Mouse (Mus musculus): Measurements from ENCODE around the gene Hat1. TPM values are rescaled to one million over a fixed set of nuclear protein-coding genes. Genes with fewer than 3 reads are reported as not detected.

Hat1 gene
- polyA plus RNA-seq, 1 experiment from 2014 or later, result 34.8 TPM

- H3K27ac ChIP-seq (ENCODE audit: low read length), result no peak overlapping the region
- H3K4me2 ChIP-seq (replicated peaks; ENCODE audit: low read depth, low read length), result no peak overlapping the region
- TF ChIP-seq CTCF (IDR thresholded peaks at IDR 0.05), result no peak
- no peak overlapping the region for H3K4me3 ChIP-seq (ENCODE audit: low read depth, low read length)
- no peak overlapping the region for H3K9ac ChIP-seq (replicated peaks; ENCODE audit: low read depth)
- H3K4me1 ChIP-seq (ENCODE audit: insufficient read depth, low read depth, low read length), result no peaks in the 10 kb centered on the region
- no peaks in the 10 kb centered on the region for H3K36me3 ChIP-seq (ENCODE audit: insufficient read depth, low read length)
- no peak for ATAC-seq
- no peaks in the 10 kb centered on the region for H3K9me3 ChIP-seq (ENCODE audit: low read length)
- WGBS, result 83% methylated on average over 7 of the region's 7 CpGs
- no peak for DNase-seq (ENCODE audit: low spot score)
- H3K27me3 ChIP-seq (replicated peaks; ENCODE audit: insufficient read depth, low read length), result no peaks in the 10 kb centered on the region
Measured at GRCm38 (mm10) chr2:71350181-71350580, 38.6 kb upstream of the Hat1 start.

GRCm38 (mm10) chr2:71350904-71351726 is 37.6 kb upstream of the Hat1 start:
- DNase-seq (ENCODE audit: low spot score) (peak; percentile 54), ATAC-seq (no peak)
- Histone ChIP-seq H3K27ac (ENCODE audit: low read length) (no peak overlapping the region), H3K4me2 (replicated peaks; ENCODE audit: low read depth, low read length) (no peak overlapping the region), H3K9me3 (ENCODE audit: low read length) (no peaks in the 10 kb centered on the region), H3K9ac (replicated peaks; ENCODE audit: low read depth) (no peak overlapping the region), H3K27me3 (replicated peaks; ENCODE audit: insufficient read depth, low read length) (no peaks in the 10 kb centered on the region), H3K4me1 (ENCODE audit: insufficient read depth, low read depth, low read length) (no peaks in the 10 kb centered on the region), H3K36me3 (ENCODE audit: insufficient read depth, low read length) (no peaks in the 10 kb centered on the region), H3K4me3 (ENCODE audit: low read depth, low read length) (no peak overlapping the region)
- WGBS, result 66% methylated on average over 11 of the region's 11 CpGs
- TF ChIP-seq EP300 (IDR thresholded peaks at IDR 0.05), result no peak
- no peak for TF ChIP-seq CTCF (IDR thresholded peaks at IDR 0.05)

GRCm38 (mm10) chr2:71351727-71351987 is 37.1 kb upstream of the Hat1 start:
- no peaks in the 10 kb centered on the region for H3K27me3 ChIP-seq (replicated peaks; ENCODE audit: insufficient read depth, low read length)
- DNase-seq (ENCODE audit: low spot score), result no peak
- TF ChIP-seq EP300 (IDR thresholded peaks at IDR 0.05), result no peak
- TF ChIP-seq CTCF (IDR thresholded peaks at IDR 0.05), result no peak

GRCm38 (mm10) chr2:71353306-71354054 is 35.3 kb upstream of the Hat1 start:
- Histone ChIP-seq H3K27me3 (replicated peaks; ENCODE audit: insufficient read depth, low read length) (no peaks in the 10 kb centered on the region), H3K9me3 (ENCODE audit: low read length) (no peaks in the 10 kb centered on the region), H3K36me3 (ENCODE audit: insufficient read depth, low read length) (no peaks in the 10 kb centered on the region), H3K4me2 (replicated peaks; ENCODE audit: low read depth, low read length) (no peak overlapping the region), H3K27ac (ENCODE audit: low read length) (peak overlapping the region; percentile 9; the same call in 1 of the 2 replicates), H3K4me1 (ENCODE audit: insufficient read depth, low read depth, low read length) (no peaks in the 10 kb centered on the region), H3K4me3 (ENCODE audit: low read depth, low read length) (no peak overlapping the region), H3K9ac (replicated peaks; ENCODE audit: low read depth) (no peak overlapping the region)
- 55% methylated on average over 10 of the region's 10 CpGs for WGBS
- no peak for TF ChIP-seq CTCF (IDR thresholded peaks at IDR 0.05)
- no peak for TF ChIP-seq EP300 (IDR thresholded peaks at IDR 0.05)
- DNase-seq (ENCODE audit: low spot score) (no peak), ATAC-seq (no peak)

More at GRCm38 (mm10) chr2:71351727-71351987, 37.1 kb upstream of the Hat1 start:
- H3K9ac ChIP-seq (replicated peaks; ENCODE audit: low read depth), result no peak overlapping the region
- no peak overlapping the region for H3K4me3 ChIP-seq (ENCODE audit: low read depth, low read length)
- no peaks in the 10 kb centered on the region for H3K36me3 ChIP-seq (ENCODE audit: insufficient read depth, low read length)
- no peak overlapping the region for H3K4me2 ChIP-seq (replicated peaks; ENCODE audit: low read depth, low read length)
- WGBS, result 70% methylated on average over 3 of the region's 3 CpGs
- ATAC-seq, result no peak
- H3K27ac ChIP-seq (ENCODE audit: low read length), result no peak overlapping the region
- H3K4me1 ChIP-seq (ENCODE audit: insufficient read depth, low read depth, low read length), result no peaks in the 10 kb centered on the region
- H3K9me3 ChIP-seq (ENCODE audit: low read length), result no peaks in the 10 kb centered on the region

- H3K9me3 ChIP-seq (ENCODE audit: low read length), result no peaks in the 10 kb centered on the region
- DNase-seq (ENCODE audit: low spot score) (peak; percentile 17), ATAC-seq (peak; percentile 41)
- H3K9ac ChIP-seq (replicated peaks; ENCODE audit: low read depth), result no peak overlapping the region
- WGBS, result 61% methylated on average over 5 of the region's 5 CpGs
- H3K27me3 ChIP-seq (replicated peaks; ENCODE audit: insufficient read depth, low read length), result no peaks in the 10 kb centered on the region
- H3K36me3 ChIP-seq (ENCODE audit: insufficient read depth, low read length), result no peaks in the 10 kb centered on the region
- H3K4me2 ChIP-seq (replicated peaks; ENCODE audit: low read depth, low read length), result no peak overlapping the region
- peak overlapping the region; percentile 9; the same call in 1 of the 2 replicates for H3K27ac ChIP-seq (ENCODE audit: low read length)
- TF ChIP-seq CTCF (IDR thresholded peaks at IDR 0.05), result no peak
- 0 out of 2 replicates have a peak, but pooled peaks have one; percentile 10 for TF ChIP-seq EP300 (IDR thresholded peaks at IDR 0.05)
- H3K4me3 ChIP-seq (ENCODE audit: low read depth, low read length), result no peak overlapping the region
- H3K4me1 ChIP-seq (ENCODE audit: insufficient read depth, low read depth, low read length), result no peaks in the 10 kb centered on the region
Measured at GRCm38 (mm10) chr2:71354055-71354425, 34.7 kb upstream of the Hat1 start.

- 88% methylated on average over 5 of the region's 5 CpGs for WGBS
- no peaks in the 10 kb centered on the region for H3K9me3 ChIP-seq (ENCODE audit: low read length)
Measured at GRCm38 (mm10) chr2:71358347-71358746, 30.4 kb upstream of the Hat1 start.

More at GRCm38 (mm10) chr2:71358347-71358746, 30.4 kb upstream of the Hat1 start:
- DNase-seq (ENCODE audit: low spot score) (no peak), ATAC-seq (no peak)
- H3K27me3 ChIP-seq (replicated peaks; ENCODE audit: insufficient read depth, low read length), result no peaks in the 10 kb centered on the region
- H3K9ac ChIP-seq (replicated peaks; ENCODE audit: low read depth), result no peak overlapping the region
- H3K36me3 ChIP-seq (ENCODE audit: insufficient read depth, low read length), result no peaks in the 10 kb centered on the region
- no peak overlapping the region for H3K4me2 ChIP-seq (replicated peaks; ENCODE audit: low read depth, low read length)
- no peak overlapping the region for H3K4me3 ChIP-seq (ENCODE audit: low read depth, low read length)
- TF ChIP-seq EP300 (IDR thresholded peaks at IDR 0.05) (no peak), CTCF (IDR thresholded peaks at IDR 0.05) (no peak)
- no peaks in the 10 kb centered on the region for H3K4me1 ChIP-seq (ENCODE audit: insufficient read depth, low read depth, low read length)
- no peak overlapping the region for H3K27ac ChIP-seq (ENCODE audit: low read length)
